Mouse (Mus musculus) brain, embryonic 14.5 days (tissue): ENCODE data around the gene Slc2a5. TPM values are rescaled to one million over a fixed set of nuclear protein-coding genes. Genes with fewer than 3 reads are reported as not detected.

Source experiments
- DNase-seq: peaks from one replicate; pipeline ENCODE4 v3.0.0-alpha.2; 2011; ENCODE audit warnings: low read depth
- CTCF ChIP-seq: fragments of 200-500 bp; IDR thresholded peaks from 2 replicates; pipeline ENCODE4 v1.5.1; 2012; ENCODE audit warnings: inconsistent platforms, mild to moderate bottlenecking, moderate library complexity, borderline replicate concordance; ENCODE audit not compliant: insufficient read depth, insufficient read length; ENCODE audit errors: extremely low read depth
- POLR2A ChIP-seq: fragments of 200-500 bp; IDR thresholded peaks from 2 replicates; pipeline ENCODE4 v1.6.1; 2012; ENCODE audit warnings: mild to moderate bottlenecking, inconsistent platforms, borderline replicate concordance; ENCODE audit not compliant: poor library complexity, insufficient read depth, insufficient read length, severe bottlenecking; ENCODE audit errors: extremely low read depth
- polyA plus RNA-seq: library from polyadenylated mRNA; depleted of rRNA; stranded (reverse); fragments of >200 nt; gene quantifications from 2 replicates; pipeline ENCODE4 v1.2.3, GENCODE M21; 2012

Slc2a5 gene
- polyA plus RNA-seq, 1 experiment, result 3.0 TPM

DNA sequence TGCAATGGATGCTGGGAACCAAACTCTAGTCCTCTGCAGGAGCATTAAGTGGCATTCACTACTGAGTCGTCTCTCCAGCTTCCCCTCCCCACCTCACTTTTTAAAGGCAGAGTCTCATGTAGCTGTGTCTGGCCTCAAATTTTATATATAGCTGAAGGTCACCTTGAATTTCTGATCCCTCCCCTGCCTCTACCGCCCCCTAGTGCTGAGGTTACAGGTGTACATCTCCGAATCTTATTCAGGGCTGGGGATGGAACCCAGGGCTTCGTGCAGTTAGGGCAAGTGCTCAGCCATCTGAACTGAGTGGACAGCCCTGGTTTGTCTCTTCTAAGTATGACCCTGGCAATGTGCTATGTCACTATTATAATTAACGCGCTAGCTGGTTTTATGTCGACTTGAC lies 32.0 kb downstream of the Slc2a5 start:
- no peak for DNase-seq
- TF ChIP-seq CTCF (no peak), POLR2A (no peak)

DNA sequence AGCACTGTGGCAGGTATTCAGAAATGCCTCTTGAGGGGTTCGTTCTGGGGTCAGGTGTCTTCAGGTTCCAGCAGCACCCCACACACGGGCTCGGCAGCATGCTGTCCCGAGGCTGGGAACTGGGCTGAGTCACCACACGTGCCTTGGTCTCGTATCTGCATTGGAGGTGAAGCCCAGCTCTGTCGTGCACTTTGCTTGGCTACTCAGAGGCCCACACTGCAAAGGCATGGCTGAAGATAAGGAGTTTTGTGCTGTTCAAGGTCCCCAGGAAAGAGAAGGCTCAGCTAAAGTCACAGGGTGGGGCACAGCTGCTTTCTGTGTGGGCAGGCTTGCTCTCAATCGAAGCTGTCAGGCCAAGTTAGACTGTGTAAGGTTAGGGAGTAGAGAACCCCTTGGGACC lies 33.4 kb downstream of the Slc2a5 start:
- no peak for TF ChIP-seq POLR2A
- TF ChIP-seq CTCF, result no peak
- DNase-seq, result no peak

DNA sequence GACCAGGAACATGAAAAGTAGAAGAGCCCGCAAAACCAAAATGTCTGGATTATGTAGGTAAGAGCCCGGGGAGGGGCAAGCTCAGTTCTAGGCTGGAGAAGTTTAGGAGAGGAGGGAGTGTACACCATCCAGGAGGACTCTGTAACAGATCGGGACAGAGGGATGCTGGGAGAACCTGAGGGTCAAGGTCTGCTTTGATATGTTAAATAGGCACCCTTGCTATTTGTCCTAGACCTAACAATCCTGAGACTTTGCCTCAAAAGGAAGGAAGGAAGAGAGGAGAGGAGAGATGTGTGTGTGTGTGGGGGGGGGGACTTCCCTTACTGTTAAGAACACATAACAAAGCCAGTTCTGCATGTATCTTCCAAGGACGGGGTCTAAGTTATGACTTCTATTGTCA lies 36.2 kb downstream of the Slc2a5 start:
- no peak for DNase-seq
- TF ChIP-seq POLR2A, result no peak
- no peak for TF ChIP-seq CTCF

GRCm38 (mm10) chr4:150155731-150156130 lies 36.6 kb downstream of the Slc2a5 start:
- no peak for DNase-seq

GRCm38 (mm10) chr4:150157348-150157882 lies 38.3 kb downstream of the Slc2a5 start:
- DNase-seq, result no peak
- TF ChIP-seq POLR2A, result no peak
- TF ChIP-seq CTCF, result no peak

More at GRCm38 (mm10) chr4:150155731-150156130, 36.6 kb downstream of the Slc2a5 start:
- TF ChIP-seq CTCF (no peak), POLR2A (no peak)

GRCm38 (mm10) chr4:150159458-150159857 lies 40.4 kb downstream of the Slc2a5 start:
- TF ChIP-seq POLR2A, result no peak
- no peak for TF ChIP-seq CTCF
- DNase-seq, result no peak

GRCm38 (mm10) chr4:150162561-150163169 lies 43.6 kb downstream of the Slc2a5 start:
- no peak for DNase-seq
- TF ChIP-seq CTCF, result peak; percentile 38; the same call in 1 of the 2 replicates
- no peak for TF ChIP-seq POLR2A

DNA sequence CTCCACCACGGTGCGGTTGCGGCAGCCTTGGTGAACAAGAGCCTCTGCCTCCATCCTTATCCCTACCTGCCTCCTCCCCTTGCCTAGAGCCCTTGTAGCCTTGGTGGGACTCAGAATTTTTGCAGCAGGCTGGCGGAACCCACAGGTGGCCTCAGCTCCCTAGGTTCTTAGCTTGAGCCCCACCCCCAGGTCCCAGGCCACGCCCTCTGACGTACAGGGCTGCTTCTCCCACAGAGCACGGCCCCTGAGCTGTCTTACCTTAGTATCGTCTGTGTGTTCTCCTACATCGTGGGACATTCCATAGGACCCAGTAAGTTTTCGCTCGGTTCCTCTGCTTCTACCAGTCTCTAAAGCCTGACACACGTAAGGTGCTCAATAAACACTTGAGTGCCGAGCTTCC lies 45.8 kb downstream of the Slc2a5 start:
- no peak for TF ChIP-seq POLR2A
- no peak for TF ChIP-seq CTCF
- DNase-seq, result no peak

DNA sequence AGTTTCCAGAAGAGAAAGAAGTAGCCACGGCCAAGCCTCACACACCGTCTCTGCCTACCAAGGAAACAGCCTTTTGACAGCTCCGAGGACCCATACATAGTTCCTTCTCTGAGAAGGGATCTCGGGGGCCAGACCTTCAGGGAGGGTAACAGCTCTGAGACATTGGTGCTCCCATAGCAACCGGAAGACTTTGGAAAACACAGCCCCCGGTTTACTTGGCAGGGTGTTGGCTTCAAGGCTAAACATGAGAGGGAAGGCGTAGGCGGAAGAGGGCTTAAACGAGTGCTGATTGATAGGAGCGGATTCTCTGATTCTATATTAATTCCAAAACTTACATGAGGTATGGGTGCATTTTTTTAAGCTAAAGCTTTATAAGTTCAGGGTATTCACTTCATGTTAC lies 49.3 kb downstream of the Slc2a5 start:
- no peak for TF ChIP-seq CTCF
- no peak for TF ChIP-seq POLR2A
- peak; percentile 20 for DNase-seq

DNA sequence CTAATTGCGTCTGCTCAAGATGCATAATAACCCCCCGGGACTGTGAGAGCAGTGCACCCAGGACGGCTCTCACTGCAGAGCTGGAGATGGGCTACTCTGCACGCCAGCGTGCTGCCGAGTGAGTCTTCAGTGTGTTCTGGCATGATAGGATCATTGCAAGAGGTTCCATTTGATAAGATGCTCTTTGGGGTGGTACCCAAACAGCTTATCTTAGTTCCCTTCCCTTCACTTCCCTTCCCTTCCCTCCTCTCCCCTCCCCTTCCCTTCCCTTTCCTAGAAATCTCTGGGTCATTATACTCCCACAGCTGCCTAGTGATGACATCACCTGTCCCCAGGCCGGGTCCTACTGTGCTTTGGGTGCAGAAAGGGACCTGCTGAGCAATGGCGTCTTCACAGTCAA lies 53.0 kb downstream of the Slc2a5 start:
- no peak for DNase-seq
- TF ChIP-seq CTCF (no peak), POLR2A (no peak)

- TF ChIP-seq CTCF, result peak; percentile 55; the same call in 1 of the 2 replicates
- TF ChIP-seq POLR2A, result no peak
- peak; percentile 65 for DNase-seq
Observed at GRCm38 (mm10) chr4:150173281-150173680, 54.2 kb downstream of the Slc2a5 start.

DNA sequence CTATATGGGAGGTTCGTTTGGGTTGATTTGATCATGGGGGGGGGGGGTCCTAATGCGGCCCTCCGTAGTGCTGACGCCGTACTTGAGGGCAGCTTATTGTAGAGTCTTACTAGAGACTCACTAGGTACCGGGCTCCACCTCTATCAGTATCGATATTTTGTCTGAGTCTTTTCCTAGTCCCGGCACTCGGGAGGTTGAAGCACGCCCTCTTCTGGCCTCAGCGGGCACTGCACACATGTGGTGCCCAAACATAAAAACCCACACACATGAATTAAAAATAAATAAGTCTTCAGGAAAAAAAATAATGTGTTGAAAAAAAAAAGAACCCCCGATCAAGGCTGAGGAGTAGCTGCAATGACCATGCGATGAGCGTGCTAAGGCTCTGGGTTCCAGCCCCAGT lies 54.9 kb downstream of the Slc2a5 start:
- no peak for DNase-seq
- TF ChIP-seq CTCF (peak; percentile 30; the same call in 1 of the 2 replicates), POLR2A (no peak)
